Mouse (Mus musculus): ENCODE results near the gene Tmem123.

The Tmem123 gene

DNA sequence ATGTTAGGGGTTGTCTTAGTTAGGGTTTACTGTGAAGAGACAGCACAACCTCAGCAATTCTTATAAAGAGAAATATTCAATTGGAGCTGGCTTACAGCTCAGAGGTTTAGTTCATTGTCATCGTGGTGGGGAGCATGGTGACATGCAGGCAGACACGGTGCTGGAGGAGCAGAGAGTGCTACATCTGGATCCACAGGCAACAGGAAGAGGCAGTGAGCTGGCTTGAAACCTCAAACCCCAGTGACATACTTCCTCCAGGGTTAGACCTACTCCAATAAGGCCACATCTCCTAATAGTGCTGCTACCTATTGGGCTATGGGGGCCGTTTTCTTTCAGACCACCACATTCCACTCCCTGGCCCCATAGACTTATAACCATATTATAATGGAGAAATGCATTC is 12.1 kb downstream of the Tmem123 start:
- DNase-seq (ENCODE audit: low spot score): no peak

DNA sequence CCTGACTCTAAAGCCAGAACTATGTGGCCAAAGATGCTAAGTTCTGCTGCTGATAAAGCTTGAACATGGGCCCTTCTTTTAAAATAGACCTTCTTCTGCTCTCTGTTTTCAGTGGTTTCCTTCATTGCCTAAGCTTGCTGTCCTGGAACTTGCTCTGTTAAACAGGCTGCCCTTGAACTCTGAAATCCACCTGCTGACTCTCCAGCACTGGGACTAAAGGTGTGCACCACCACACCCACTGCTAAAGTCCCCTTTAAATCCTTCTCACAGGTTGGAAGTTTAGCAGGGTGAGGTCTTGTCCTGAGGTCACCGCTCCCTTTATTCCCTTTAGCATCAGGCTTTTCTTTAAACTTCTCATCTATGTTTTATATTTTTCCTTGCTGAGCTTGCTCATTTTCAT is 13.1 kb downstream of the Tmem123 start:
- DNase-seq (ENCODE audit: low spot score): no peak

DNA sequence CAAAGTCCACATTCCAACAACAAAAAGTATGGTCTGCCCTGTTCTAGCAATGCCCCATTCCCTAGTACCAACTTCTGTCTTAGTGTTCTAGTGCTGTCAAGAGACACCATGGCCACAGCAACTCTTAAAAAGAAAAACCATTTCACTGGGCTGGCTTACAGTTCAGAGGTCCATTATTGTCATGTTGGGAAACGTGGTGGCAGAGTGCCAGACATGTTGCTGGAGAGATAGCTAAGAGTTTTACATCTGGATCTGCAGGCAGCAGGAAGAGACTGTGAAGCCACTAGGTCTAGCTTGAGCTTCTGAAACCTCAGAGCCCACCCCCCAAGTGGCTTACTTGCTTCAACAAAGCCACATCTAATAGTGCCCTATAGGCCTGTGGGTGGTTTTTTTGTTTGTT is 13.8 kb downstream of the Tmem123 start:
- peak; percentile 57 for DNase-seq (ENCODE audit: low spot score)

DNA sequence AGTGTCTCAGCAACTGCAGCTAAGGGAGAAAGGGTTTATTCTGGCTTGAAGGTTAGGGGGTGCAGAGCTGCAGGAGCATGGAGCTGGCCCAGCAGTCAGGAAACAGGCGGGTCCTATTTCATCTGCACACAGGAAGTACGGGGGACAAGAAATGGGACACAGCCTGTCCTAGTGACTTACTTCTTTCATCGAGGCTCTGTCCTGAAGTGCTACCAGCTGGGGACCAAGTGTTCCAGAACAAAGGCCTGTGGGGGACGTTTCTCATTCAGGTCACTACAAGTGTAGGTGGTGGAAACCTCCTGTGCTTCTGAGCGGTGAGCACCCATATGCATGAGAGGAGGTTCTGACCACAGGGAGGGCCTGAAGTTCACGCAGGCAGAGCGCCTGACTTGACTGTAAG is 14.9 kb downstream of the Tmem123 start:
- DNase-seq (ENCODE audit: low spot score): no peak

DNA sequence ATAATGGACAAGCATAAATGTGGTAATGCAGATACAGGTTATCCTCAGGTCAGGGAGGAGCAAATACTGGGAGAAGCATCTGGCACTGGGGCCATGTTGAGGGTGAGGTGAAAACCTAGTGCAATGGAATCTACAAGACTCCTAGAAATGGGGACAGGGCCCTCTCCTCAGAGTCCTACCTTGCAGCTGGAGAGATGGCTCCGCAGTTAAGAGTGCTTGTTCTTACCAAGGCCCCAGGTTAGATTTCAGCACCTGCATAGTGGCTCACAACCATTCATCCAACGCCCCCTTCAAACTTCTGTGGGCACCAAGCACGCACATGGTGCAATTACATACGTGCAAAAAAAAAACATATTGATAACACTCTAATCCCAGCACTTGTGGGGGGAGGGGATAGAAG is 15.9 kb downstream of the Tmem123 start:
- no peak for DNase-seq (ENCODE audit: low spot score)

DNA sequence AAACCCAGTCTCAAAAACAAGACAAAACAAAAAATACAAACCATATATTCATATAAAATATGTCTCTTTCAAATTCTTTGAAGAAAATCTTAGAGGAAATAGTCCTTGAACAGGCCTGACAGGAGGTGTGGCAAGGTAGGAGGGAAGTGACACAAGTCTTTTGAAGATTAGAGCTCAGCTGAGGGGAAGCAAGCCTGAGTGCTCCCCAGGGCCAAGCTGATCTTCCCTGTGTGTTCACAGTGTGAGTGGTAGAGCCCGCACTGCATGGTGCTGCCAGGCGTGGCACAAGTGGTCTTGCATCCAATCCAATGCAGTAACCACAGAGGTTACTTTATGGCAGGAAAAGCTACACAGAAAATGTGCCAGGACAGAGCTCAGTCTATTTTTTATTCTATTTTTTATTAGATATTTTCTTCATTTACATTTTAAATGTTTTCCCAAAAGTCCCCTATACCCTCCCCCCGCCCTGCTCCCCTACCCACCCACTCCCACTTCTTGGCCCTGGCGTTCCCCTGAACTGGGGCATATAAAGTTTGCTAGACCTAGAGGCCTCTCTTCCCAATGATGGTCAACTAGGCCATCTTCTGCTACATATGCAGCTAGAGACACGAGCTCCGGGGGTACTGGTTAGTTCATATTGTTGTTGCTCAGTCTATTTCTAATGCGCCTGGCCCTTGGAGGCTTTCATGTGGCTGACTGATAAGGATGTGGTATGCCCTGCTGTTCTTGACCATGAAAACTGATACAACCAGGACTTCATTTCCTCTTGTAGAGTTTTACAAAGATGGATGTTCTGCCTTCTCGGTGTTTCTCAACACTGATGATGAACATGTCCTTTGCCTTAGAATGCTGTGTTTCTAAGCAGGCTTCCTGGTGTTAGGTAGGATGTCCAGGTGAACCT is 16.7 kb downstream of the Tmem123 start:
- DNase-seq (ENCODE audit: low spot score): no peak

DNA sequence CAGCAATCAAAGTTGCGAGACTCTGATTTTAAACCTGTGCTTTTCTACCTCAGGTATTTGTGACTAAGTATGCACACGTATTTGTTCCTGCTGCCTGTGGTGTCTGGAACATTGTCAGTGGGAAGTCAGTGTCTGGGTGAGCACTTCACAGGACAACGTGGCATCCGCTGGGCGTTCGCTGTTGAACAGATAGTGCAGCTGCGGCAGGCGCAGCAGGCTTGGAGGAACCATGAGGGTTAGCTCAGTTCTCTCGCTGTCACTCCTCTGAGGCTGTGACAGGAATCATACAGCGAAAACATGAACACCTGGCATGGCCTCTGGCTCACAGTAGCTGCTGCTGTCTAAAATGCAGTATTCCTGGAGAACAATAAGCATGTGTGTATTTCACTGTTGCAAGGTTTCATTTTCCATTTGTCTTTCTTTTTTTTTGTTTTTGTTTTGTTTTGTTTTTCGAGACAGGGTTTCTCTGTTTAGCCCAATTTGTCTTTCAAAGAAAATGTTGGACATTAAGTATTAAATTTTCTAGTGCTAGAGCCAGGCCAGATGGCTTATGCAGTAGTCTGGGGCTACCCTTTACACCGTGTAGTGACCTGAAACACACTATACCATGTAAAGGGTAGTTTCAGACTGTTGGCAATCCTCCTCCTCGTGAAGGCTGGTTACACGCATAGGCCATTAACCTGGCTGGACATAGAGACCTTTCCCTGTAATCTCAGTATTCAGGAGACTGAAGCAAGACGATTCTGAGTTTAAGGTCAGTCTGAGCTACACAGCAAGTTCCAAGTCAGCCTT is 20.2 kb downstream of the Tmem123 start:
- DNase-seq (ENCODE audit: low spot score): no peak

DNA sequence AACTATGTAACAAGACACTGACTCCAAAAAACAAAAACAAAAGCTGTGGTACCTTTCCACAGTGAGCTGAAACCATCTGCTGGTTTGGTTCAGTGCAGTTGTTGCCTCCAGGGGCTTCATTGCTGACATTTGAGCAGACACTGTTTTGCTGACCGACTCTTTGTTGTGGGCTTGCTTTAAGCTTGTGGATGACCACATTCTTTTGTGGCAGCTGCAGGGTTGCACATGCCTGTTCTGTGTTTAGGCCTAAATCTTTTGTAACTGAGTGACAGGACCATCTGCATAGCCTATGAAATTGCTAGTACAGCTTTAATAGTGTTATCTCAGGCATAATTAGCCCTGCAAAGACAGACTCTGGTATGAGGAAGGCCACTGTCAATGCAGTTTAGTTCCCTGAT is 20.8 kb downstream of the Tmem123 start:
- peak; percentile 14 for DNase-seq (ENCODE audit: low spot score)

DNA sequence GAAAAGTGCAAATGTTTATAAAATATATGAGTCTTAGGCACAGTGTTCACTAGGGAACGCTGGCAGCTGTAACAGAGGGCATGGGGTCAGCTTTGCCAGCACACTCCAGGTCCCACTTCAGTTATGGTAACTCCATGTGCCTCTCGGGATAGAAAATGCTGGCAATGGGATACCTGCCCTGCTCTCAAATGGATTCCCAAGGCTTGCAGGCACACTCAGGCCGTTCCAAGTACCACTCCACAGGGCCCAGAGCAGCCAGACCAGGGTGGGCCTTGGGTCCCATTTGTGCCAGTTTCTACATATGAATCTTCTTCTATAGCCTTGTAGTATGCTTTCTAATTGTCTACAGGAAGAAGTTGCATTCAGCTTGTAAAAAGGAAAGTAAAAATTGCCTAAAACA is 21.6 kb downstream of the Tmem123 start:
- no peak for DNase-seq (ENCODE audit: low spot score)

DNA sequence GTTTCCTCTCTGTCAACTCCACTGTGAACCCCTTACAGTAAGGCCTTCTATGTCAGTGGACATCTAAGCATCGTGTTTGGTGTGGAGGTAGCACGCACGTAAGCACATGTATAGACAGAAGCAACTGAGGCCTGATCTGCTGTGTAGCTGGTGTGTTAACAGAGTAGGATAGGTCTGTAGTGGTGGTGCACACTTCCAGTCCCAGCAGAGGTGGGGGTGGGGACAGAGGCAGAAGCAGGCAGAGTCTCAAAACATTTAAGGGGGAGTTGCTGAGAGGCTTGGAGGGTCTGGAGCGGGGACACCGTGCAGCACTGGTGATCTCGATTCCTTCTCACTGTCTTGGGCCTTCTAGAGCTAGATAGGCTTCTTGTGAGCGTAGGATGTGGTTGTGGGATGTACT is 22.2 kb downstream of the Tmem123 start:
- DNase-seq (ENCODE audit: low spot score): no peak

DNA sequence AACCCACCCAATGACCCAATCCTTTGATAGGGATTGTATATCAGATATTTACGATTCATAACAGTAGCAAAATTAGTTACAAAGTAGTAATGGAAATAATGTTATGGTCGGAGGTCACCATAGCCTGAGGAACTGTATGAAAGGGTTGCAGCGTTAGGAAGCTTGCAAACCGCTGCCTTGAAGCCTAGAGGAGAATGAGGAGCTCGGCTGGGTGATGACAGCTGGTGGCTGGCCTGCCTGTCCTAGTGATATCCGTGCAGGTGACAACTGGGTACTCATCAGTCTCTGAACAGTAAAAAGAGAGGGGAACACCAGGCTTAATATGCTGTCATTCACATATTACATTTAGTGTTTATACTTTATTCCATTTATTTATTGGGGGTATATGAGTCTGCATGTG is 24.6 kb downstream of the Tmem123 start:
- DNase-seq (ENCODE audit: low spot score): no peak

DNA sequence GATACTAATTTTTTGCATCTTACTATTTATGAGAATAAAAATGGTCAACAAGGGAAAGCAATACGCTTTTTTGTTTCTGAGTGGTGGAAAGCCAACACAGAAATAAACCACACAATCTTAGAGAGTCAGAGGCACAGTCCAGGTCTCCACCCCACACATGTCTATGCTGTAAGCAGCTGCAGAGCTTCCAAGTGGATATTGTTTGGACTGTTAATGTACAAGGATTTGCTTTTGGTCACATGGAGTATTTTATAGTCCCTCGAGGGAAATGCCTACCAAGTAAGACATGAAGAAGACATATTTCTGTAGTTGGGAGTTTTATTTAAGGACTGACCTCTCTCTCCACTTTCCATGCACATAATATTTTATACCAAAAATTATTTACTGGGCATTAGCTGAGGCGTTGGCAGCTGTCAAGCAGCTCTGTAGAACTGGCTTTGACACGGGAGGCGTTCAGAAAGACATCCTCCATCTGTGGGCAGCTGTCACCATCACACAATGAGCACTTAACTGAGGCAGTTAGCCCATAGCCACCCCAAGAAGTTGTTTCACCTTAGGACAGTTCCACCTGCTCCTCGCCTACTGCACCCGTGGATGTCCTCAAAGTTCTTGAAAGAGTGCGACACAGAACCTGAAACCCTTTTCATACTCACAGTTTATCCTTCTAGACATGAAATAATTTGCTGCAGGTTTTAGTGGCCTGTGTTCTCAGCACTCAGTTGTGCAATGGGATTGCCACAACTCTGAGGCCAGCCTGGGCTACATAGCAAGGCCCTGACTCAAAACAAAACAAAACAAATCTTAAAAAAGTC is 26.1 kb downstream of the Tmem123 start:
- no peak for DNase-seq (ENCODE audit: low spot score)

DNA sequence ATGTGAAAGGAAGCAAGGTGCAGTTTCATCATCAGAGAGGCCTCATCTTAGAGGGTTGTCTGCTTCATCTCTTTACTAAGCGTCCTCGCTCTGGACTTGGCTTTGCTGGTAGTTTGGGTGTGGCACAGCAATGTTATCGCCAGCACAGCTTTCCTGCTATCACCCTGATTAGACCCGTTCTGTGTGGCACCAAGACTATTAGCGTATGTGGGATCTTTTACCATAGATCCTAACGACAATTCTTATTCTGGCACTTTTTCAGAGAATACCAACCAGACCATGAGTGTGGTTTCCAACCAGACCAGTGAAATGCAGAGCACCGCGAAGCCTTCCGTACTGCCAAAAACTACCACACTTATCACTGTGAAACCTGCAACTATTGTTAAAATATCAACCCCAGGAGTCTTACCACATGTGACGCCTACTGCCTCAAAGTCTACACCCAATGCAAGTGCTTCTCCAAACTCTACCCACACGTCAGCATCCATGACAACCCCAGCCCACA is 26.8 kb downstream of the Tmem123 start:
- DNase-seq (ENCODE audit: low spot score): no peak

DNA sequence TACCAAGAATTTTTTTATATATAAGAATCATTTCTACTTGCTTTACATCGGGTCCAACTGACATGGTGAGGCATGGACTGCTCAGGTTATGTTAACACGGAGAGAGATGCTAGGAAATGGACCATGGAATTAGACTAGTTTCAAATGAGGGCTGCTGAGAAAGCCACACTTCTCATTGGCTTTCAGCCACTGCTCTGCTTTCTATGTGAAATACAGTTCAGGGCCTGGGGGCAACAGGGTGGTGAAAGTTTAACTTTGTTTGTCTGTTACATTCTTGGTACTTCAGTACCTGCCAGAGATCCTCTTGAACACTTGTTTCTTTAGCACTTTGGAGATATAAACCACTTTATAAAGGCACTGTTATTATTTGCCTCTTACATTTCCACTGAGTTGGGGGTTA is 29.7 kb downstream of the Tmem123 start:
- no peak for DNase-seq (ENCODE audit: low spot score)

DNA sequence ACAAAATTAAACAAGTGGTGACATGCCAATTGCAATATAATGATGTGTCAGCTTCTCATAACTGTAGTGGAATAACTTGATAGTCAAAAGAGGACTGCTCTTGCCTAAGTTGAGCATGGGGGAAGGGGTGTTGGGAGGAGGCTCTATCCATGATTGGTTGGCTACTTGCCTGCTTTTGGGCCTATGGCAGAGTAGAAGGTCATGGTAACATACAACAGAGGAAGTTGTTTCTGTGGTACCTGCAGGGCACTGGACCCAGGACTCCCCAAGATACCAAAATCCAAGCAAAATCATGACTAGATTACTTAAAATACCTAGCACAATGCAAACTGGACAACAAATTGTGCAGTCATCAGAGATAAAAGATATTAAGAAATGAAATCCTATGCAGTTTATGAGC is 31.7 kb downstream of the Tmem123 start:
- no peak for DNase-seq (ENCODE audit: low spot score)

DNA sequence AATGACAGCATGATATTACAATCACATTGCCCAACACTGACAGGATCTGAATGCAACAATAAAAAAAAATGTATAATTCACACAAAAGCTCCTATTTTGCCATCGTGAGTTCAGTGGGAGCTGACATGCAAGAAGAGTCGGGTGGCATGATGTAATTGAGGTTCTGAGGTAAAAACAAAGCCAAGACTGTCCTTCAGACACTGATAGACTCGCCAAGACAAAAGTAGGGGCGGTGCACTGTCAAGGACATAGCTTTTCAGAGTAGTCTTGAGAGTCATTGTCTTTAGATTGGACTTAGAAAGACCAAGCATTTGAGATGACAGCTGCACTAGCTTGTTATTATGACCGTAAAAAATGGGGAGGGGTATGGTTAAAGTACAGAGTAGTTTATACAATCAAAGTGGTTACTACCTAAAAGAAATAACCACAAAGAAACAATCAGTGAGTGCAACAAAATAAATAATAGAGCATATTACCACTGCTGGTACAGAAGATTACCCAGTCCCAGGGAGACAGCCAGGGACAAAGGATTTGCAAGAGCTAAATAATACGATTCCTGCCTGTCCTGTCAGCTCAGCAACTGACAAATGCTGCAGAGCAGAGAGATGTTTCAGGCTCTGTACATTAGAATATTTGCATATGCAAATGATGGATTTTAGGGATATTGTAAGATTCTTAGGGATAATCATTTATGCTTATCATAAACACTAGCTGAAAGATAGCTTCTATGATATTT is 32.5 kb downstream of the Tmem123 start:
- no peak for DNase-seq (ENCODE audit: low spot score)

DNA sequence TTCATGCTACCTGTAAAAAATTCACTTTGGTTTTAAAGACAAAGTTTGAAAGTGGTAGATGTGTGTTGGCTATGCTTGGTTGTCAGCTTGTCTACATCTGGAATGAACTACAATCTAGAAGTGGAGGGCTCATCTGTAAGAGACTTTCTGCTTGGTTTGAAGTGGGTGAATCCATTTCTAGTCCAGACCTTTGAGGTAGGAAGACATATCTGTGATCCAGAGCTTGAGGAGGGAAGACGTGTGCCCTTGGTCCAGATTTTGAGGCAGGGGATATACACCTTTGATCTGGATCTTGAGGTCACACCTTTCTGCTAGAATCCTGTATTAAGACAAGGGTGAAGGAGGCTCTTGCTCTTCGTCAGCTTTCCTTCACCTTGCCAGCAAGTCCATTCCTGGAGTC is 33.7 kb downstream of the Tmem123 start:
- DNase-seq (ENCODE audit: low spot score): no peak

DNA sequence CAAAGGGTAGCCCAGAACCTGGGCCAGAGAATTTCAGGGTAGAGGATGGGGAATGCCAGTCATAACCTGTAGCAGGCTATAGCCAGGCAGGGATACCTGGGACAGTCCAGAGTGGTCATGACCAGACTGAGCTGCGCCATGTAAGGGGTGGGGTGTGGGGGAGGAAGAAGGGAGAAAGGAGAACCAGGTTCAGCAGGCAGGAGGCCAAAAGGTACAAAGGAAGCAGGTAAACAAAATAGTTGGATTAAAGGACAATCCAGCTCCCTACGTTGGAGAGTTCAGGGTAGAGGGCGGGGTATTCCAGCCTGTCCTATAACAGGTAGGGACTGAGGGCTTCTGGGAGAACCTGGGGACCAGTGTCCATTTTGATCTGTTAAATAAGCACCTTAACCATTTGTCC is 34.7 kb downstream of the Tmem123 start:
- DNase-seq (ENCODE audit: low spot score): no peak

DNA sequence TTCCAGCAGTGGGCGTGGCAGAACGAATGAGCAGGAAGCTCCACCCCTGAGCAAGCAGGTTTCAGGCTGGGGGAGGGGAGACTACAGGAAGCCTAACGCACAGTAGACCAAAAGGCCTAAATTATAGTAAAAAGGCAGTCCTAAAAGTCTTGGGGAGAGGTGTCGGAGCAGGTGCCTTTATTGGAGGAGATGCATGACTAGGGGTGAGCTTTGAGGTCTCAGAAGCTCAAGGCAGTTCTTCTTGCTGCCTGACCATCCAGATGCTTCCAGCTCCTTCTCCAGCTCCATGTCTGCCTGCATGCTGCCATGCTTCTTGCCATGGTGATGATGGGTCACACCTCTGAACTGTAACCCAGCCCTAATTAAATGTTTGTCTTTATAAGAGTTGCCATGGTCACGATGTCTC is 41.3 kb downstream of the Tmem123 start:
- DNase-seq (ENCODE audit: low spot score): no peak

DNA sequence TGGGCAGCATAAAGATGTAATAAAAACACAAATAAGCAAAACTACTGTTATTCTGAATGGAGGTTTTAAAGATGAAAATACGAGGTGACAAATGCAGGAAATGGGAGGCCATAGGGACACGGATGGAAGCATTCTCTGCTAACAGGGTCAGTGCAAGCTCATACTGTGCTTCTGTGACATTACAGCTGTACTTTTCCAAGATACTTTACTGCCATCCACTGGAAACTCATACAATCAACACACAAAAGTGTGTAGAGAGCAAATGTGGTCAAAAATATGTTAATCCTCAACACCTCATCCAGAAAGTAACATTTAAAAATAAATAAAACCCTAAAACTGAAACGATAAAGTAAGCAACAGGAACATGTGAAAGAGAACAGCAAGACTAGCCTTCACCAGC is 58.9 kb downstream of the Tmem123 start:
- DNase-seq (ENCODE audit: low spot score): no peak

DNA sequence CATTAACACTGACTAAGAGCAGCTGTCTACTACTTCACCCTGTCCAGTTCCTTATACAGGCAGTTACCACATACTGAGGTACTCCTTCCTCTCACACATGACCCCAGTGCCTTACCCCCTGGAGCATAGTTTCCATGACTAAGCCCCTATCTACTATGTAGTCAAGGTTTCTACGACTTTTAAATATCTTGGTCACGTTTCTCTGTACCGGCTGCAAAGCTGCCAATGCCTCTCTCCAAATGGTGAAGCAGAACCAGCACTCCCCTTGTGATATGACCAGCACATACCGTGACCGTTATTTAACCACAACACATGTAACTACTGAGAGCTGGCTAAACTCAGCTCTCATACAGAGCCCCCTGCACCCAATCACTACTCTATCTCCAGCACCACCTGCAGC is 61.1 kb downstream of the Tmem123 start:
- DNase-seq (ENCODE audit: low spot score): no peak

DNA sequence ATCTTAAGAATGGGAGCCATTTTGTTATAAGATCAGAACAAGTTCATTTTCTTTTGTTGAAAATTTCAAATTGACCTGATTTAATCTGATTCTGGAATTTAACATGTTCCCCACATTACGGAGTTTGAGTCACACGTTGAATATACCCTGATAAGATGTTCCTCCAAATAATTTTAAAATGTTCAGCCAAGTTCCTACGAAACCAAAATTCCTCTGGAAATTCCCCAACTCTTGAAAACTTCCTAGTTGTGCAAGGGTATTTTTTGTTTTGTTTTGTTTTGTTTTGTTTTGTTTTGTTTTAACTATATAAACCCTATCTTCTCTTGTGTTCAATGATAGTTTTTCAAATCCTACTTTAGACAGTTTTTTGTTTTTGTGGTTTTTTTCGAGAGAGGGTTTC is 64.9 kb downstream of the Tmem123 start:
- peak; percentile 61 for DNase-seq (ENCODE audit: low spot score)

Measured in adipocyte (in vitro differentiated cells).